Mouse (Mus musculus): ENCODE results near the gene Pole. TPM values are rescaled to one million over a fixed set of nuclear protein-coding genes. Genes with fewer than 3 reads are reported as not detected.

The Pole gene
- 1 to 10 TPM in 1 of 2 experiments, under 1 TPM in 1; 0.84 to 1.1 TPM for total RNA-seq (2023)

DNA sequence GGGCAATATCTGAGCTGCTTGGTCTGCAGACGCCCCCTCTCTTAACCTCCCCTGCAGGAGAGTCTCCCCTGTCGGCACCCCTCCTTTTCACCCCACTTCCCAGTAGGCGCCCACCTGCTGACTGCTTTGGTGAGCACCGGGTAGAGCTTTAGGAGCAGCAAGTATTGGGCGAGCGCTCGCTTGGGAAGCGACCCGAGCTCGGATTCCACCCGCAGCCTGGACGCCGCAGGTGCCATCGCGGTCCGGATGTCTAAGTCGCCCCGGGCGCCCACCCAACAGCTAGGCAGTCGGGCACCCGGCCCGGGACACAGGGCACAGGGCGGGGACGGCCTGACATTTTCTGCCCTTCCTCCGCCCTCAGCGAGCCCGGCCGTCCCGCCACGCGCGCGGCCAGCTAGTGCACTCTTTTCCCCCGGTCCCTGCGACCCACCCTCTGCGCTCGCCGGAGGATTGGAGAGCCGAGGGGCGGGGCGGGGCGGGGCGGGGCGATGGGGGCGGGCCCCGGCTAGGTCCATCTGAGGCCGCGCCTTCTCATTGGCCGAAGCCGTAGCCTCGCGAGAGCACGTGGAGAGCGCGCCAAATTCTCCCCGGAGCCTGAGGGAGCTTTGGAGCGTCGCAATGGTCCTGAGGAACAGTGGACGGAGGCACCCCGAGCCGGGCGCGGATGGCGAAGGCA, at the start of gene Pole, which contains the start of gene Pxmp2:
Pole (plus strand) TSS at position 537 of the 676 bp plus-strand sequence.
Pxmp2 (minus strand) TSS at position 417 of the 676 bp plus-strand sequence.

DNA sequence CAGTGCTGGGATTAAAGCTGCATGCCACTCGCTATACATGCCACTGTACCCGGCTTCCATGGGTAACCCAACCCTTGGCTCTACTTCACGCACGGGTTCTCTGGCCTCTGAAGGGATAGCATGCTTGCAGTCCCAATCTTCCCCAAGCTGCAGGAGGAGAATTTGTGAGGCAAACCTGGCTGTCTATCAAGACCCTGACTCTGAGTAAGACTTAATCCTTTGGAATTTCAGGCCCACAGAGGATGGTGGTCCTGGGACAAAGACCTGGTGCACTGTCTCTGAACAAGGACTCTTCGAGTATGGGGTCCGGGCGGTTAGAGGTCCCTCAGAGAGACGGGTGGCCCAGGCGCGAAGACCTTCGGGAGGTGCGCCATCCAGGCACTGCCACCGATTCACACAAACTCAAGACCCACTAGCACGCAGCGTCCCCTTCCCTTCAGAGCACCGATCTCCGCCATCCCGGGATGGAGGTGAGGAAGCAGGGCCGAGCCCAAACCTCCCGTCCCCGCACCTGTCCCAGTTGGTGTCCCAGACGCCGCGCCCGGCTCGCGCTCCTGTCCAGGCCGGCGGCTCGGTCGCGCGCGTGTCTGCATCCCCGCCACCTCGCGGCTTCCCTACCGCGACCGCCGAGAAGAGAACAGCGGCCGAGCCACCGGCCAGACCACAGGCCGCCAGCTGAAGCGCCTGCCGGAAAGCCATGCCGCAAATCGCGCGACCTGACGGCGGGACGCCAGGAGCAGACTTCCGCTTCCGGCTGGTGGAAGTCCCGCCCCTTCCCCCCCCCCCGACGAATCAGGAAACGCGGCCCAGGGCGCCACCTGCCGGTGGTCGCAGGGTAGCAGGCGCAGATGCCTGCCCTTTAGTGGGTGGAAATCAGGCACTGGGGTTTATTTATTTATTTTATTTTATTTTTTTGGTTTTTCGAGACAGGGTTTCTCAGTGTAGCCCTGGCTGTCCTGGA, 16.7 kb upstream of the Pole start, which contains the start of gene Pgam5:
Pgam5 (minus strand) TSS at position 773 of the 961 bp plus-strand sequence.

DNA sequence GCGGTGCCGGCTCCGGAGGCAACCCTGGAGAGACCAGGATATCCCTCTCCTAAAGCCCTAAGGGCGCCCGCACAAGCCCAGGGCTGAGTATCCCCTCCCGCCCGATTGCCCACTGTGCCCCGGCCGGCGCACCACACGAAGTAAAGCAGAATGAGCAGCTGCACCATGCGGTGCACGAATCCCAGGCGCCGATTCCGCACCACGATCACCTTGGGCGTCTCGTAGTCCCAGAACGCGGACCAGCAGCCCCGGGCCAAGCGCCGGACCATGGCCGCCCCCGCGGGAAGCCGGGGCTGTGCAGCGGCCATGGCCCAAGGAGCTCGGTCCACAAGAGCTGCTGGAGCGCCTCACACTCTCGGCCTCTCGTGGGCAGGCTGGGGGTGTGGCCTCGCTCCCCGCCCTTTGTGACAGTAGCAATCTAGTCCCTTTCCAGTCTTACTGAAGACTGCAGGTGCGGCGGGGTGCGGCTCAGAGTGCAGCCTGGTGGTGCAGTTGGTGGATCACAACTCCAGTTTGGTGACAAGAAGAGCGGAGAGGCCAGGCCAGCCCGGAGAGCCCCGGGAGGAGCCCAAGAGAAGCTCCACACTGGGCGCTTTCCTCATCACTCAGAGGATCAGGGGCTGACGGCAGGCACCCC, 56.7 kb downstream of the Pole start, which contains the start of gene P2rx2:
P2rx2 (minus strand) TSS at position 565 of the 637 bp plus-strand sequence.

DNA sequence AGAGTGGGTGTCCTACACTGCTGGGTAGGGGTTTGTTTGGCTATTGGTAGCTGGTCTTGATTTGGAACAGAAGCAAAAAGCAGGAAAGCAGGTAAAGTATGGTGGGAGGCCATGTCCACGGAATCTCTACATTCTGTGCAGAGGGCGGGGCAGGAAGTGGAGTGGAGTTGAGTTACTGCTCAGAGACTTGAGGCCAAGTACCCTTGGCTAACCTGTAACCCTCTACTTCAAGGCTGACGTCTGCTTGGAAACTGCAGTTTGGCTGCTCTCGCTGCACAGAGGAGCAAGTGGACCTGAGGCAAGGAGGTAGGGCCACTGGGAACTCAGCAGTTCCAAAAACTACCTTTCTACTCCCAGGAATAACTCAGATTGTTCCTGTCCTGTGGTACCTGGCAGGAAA, 58.4 kb downstream of the Pole start, which contains the start of gene Lrcol1:
Lrcol1 (plus strand) TSS at position 207 of the 400 bp plus-strand sequence.

Other genes with a start within 250 kb of the Pole start
- gene Gm17655, start 213.8 kb upstream of the Pole start, total RNA-seq (2023), result 1 to 10 TPM; 6.2 to 8.8 TPM
- under 1 TPM; 0.13 to 0.15 TPM for gene Gm35315, start 191.9 kb upstream of the Pole start, total RNA-seq (2023)
- gene Plcxd1, start 186.3 kb upstream of the Pole start, total RNA-seq (2023), result not detected
- 10 to 100 TPM; 74.3 to 98.1 TPM for gene Gtpbp6, start 178.1 kb upstream of the Pole start, total RNA-seq (2023)
- 1 to 10 TPM; 3.7 to 4.8 TPM for gene Zfp605, start 176.2 kb upstream of the Pole start, total RNA-seq (2023)
- 10 to 100 TPM; 78.7 to 86.6 TPM for gene Chfr, start 150.5 kb upstream of the Pole start, total RNA-seq (2023)
- 10 to 100 TPM; 28.4 to 29.5 TPM for gene Golga3, start 109.6 kb upstream of the Pole start, total RNA-seq (2023)
- 10 to 100 TPM; 81.2 to 94.6 TPM for gene Ankle2, start 55.3 kb upstream of the Pole start, total RNA-seq (2023)
- gene Pgam5, start 16.4 kb upstream of the Pole start, total RNA-seq (2023), result 10 to 100 TPM; 18.4 to 22.0 TPM
- gene Pxmp2, start 120 bp upstream of the Pole start, total RNA-seq (2023), result under 1 TPM in 1 of 2 experiments, not detected in 1; 0.81 TPM
- not detected for gene P2rx2, start 56.9 kb downstream of the Pole start, total RNA-seq (2023)
- gene Lrcol1, start 58.4 kb downstream of the Pole start, total RNA-seq (2023), result not detected
- 100 to 1,000 TPM in 1 of 2 experiments, 10 to 100 TPM in 1; 97.6 to 110 TPM for gene Fbrsl1, start 162.2 kb downstream of the Pole start, total RNA-seq (2023)

Measured in monocyte, adult 59 days (primary cell).